Mouse (Mus musculus): ENCODE data around the gene Mfsd2b.
"Not testable (repeated sequence)": the region's sequence is repeated elsewhere in the genome, so short reads cannot be mapped to it uniquely, and the experiment has no call there.

Gene Mfsd2b

DNA sequence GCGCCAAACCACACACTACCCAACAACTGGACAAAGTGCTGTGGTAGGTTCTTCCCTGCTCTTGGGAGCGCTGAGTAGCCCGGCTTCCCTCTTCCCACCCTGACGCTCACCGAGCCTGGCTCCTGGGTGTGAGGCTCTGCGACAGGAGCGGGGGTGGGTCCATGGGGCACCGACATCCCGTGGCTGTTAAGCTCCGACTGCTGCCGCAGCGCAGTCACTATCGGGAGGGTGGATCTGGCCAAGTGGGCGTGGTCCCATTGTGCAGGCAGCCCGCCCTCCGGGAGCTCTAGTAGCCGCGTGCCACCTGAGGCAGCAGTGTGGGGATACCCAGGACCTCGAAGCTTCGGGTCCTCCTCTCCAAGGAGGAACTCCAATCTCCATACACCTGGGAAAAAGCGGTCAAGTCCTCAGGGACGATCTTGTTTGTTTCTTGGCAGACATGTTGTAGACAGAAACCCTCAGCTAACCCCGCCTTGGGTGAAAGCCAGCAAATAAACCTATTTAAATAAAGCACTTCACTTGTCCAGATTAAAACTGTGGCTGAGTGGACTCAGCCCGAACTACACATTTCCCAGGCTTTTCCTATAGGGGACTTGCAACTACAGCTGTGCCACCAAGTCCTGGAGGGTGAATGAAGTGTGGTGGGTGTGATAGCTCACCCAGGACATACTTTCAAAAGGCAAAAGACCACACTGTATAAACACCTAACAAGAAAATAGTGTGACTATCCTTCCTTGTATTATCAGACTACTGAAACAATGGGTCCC is at the start of gene Mfsd2b:
Mfsd2b (minus strand) TSS at position 199 of the 767 bp plus-strand sequence.
- in situ Hi-C loops (cut with MboI, MseI): no loop called here

DNA sequence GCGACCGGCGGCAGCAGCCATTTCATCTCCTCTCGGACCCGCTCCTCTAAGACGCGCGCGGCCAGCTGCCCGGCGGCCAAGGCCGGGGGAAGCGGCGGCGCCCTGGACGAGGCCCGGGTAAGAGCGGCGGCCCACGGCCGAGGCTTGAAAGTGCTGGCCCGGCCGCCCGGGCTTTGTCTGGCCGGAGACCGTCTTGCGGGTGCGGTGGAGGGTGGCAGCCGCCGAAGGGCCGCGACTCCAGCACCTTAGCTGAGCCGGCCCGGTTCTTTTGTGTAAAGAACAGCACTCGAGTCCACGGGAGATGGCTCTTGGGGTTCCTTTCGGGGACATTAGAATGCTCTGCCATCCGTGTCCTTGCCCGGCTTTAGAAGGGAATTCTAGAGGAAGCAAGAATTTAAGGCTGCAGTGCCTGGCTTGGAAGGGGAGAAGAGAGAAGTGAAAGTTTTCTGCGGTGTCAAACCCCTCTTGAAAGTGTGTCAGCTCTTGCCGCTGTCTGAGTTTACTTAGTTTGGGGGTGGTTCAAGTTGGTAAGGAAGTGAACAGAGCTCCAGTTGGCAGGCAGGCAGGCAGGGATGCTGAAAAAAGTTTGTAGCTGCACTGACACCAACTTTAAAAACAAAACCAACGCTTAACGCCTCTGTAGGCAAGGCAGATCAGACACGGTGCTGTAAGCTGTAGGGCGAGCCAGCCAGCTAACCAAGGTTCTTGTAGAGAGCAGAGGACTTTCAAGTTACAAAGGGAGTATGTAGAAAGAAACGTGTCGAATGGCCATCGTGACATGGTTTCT is 43.8 kb upstream of the Mfsd2b start:
- in situ Hi-C loops (cut with MboI, MseI): loop anchor here in 1 of 2 experiments (25.0 kb wide), 2 partner anchors 1356 to 1481 kb away; partner anchors contain the start of genes Asxl2 and Dtnb

DNA sequence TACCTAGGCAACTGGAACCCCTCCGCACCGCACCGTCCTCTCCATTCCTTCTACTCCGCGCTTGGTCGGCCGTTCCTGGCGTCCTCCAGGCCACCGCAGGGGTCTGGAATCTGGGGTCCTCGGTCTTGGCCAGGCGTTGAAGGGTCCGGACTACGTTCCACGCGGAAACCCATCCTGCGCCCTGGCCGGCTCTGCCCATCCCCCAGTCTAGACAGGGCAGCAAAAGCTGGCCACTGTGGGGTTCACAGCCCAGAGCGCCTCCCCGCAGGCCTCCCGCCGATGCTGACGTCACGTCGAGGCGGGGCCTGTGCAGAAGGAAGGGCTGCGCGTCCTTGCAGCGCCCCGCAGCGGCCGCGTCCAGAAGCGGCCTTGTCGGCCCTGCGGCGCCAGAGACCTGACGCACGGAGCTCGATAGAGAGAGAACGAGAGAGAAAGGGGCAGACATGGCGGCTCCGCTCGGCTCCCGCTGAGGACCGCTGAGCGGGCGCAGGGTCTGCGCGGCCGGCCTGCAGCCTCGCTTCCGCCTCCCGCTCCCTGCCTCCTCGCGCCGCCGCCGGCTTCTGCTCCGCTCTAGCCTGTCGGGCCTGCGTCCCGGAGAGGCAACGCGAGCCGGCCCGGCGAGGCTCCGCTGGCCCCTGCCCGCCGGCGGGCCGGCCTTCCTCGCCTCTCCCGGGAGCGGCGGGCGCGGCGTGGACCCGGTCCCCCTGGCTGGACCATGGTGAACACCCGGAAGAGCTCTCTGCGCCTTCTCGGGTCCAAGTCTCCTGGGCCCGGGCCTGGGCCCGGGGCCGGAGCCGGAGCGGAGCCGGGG is 43.0 kb upstream of the Mfsd2b start, which contains the start of gene Atad2b:
Atad2b (plus strand) TSS at position 360 of the 811 bp plus-strand sequence.
- in situ Hi-C loops (cut with MboI, MseI): loop anchor here in 1 of 2 experiments (25.0 kb wide), 2 partner anchors 1355 to 1480 kb away; partner anchors contain the start of genes Asxl2 and Dtnb

DNA sequence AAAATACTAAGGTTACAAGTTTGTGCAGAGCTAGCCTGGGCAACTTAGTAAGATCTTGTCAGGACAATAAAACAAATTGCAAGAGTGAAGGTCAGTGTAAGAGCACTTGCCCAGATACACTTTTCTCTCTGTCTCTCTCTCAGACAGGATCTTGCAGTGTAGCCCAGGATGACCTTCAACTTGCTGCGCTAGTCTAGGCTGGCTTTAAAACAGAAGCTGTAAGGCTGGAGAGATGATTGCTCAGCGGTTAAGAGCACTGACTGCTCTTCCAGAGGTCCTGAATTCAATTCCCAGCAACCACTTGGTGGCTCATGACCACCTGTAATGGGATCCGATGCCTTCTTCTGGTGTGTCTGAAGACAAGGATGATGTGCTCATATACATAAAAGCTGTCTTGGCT is 40.8 kb upstream of the Mfsd2b start:
- in situ Hi-C loops (cut with MboI, MseI): loop anchor here in 1 of 2 experiments (5.0 to 25.0 kb wide), 3 partner anchors 73 to 1478 kb away; partner anchors contain the start of genes Asxl2, Dtnb, Fkbp1b and Wdcp

GRCm38 (mm10) chr12:4914441-4914840 is 40.3 kb upstream of the Mfsd2b start:
- in situ Hi-C loops (cut with MboI, MseI): loop anchor here in 1 of 2 experiments (5.0 to 25.0 kb wide), 3 partner anchors 72 to 1477 kb away; partner anchors contain the start of genes Asxl2, Dtnb, Fkbp1b and Wdcp

DNA sequence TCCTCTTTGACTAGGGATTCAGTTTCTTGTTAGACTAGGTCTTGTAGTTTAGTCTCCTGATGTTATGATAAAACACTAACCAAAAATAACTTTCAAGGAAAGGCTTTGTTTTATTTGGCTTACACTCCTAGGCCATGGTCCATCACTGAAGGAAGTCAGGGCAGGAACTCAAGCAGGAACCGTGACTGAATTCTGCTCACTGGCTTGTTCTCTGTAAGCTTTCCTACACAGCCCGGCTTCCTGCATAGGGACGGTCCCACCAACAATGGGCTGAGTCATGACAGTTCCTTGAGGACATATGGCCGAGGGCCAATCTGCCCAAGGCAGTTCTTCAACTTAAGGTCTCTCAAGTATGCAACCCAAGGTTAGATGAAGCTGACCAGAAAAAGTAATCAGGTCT is 37.6 kb upstream of the Mfsd2b start:
- in situ Hi-C loops (cut with MboI, MseI): loop anchor here in 1 of 2 experiments (5.0 to 25.0 kb wide), 3 partner anchors 69 to 1474 kb away; partner anchors contain the start of genes Asxl2, Dtnb, Fkbp1b and Wdcp

- in situ Hi-C loops (cut with MboI, MseI): loop anchor here in 1 of 2 experiments (5.0 to 25.0 kb wide), 3 partner anchors 68 to 1473 kb away; partner anchors contain the start of genes Asxl2, Dtnb, Fkbp1b and Wdcp
These were observed 36.3 kb upstream of the Mfsd2b start for GRCm38 (mm10) chr12:4910496-4910895.

- in situ Hi-C loops (cut with MboI, MseI): loop anchor here in 1 of 2 experiments (25.0 kb wide), 2 partner anchors 1346 to 1471 kb away; partner anchors contain the start of genes Asxl2 and Dtnb
These were observed 34.2 kb upstream of the Mfsd2b start for GRCm38 (mm10) chr12:4908391-4908790.

DNA sequence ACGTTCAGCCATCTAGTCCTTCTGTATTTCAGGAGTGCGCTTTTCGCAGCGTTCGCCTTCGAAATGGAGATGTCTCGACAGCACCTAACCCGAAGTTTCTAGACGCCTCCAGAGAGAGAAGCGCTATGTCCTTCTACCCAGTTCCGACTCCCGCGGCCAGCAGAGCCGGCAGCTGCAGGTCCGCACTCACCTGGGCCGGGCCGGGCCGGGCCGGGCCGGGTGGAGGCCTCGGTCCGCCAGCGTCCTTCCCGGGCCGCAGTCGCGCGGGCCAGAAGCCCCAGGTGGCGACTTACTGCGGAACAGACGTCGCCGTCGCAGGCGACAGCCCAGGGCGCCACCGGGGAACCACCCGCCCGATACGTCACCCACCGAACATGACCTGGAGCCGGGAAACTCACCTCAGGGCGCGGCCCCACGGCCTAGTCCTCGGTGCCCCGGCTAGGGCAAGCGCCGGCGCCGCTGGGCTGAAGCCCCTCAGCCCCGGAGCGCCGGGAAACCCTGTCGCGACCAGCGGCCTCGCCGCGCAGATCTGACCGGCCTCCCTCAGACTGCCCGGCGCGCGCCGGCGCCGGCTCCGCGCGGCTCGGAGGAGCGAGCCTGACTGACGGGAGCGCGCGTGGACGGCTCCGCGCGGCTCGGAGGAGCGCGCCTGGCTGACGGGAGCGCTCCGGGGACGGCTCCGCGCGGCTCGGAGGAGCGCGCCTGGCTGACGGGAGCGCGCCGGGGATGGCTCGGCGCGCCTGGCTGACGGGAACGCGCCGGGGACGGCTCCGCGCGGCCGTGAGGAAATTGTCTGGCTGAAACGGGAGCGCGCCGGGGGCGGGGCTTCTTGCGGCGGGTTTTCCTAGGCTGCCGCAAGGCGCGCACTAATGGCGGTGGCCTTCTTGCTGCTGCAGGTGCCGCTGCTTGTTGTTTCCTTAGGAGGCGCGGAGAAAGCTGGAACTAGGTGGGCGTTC is 33.1 kb upstream of the Mfsd2b start, which contains the start of gene Ubxn2a:
Ubxn2a (minus strand) TSS at position 755 of the 956 bp plus-strand sequence.
- in situ Hi-C loops (cut with MboI, MseI): loop anchor here in 1 of 2 experiments (25.0 kb wide), 2 partner anchors 1345 to 1470 kb away; partner anchors contain the start of genes Asxl2 and Dtnb

DNA sequence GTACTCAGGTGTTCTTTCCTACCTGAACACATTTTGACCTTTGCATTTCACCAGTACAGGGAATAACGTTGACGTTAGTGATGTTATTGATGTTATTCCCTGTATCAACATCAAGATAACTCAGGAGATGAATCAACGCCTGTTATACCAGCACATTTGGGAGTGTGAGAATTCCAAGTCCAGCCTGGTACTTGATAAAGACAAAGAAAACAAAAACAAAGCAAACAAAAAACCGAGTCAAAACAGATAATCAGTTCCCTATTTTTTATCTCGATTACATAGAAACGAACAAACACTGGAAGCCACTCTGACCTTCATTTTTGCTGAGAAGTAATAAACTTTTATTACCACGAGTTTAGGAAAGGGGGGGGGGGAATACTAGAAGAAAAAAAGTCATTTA is 32.3 kb upstream of the Mfsd2b start:
- in situ Hi-C loops (cut with MboI, MseI): loop anchor here in 1 of 2 experiments (25.0 kb wide), 2 partner anchors 1344 to 1469 kb away; partner anchors contain the start of genes Asxl2 and Dtnb

DNA sequence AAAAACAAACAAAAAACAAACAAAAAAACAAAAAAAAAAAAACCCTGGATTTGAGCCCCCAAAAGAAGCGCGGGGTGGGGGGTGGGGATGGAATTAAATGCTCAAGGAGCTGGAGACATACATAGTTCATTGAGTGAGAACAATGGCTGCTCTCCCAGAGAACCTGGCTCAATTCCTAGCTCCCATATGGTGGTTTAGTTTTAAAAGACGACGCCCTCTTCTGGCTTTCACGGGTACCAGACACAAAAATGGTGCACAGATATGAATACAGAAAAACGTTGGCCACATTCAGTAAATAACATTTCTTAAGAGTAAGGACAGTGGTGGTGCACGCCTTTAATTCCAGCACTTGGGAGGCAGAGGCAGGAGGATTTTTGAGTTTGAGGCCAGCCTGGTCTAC is 31.8 kb upstream of the Mfsd2b start:
- in situ Hi-C loops (cut with MboI, MseI): loop anchor here in 1 of 2 experiments (25.0 kb wide), 2 partner anchors 1344 to 1469 kb away; partner anchors contain the start of genes Asxl2 and Dtnb

- in situ Hi-C loops (cut with MboI, MseI): no loop called here
These were observed 23.9 kb upstream of the Mfsd2b start for GRCm38 (mm10) chr12:4898024-4898423.

GRCm38 (mm10) chr12:4889891-4890290 is 15.7 kb upstream of the Mfsd2b start:
- in situ Hi-C loops (cut with MboI, MseI): no loop called here

- in situ Hi-C loops (cut with MboI, MseI): no loop called here
These were observed 15.1 kb upstream of the Mfsd2b start for GRCm38 (mm10) chr12:4889251-4889650.

GRCm38 (mm10) chr12:4888739-4889138 is 14.6 kb upstream of the Mfsd2b start:
- in situ Hi-C loops (cut with MboI, MseI): no loop called here

- in situ Hi-C loops (cut with MboI, MseI): not testable (repeated sequence)
These were observed 12.4 kb upstream of the Mfsd2b start for GRCm38 (mm10) chr12:4886581-4886980.

DNA sequence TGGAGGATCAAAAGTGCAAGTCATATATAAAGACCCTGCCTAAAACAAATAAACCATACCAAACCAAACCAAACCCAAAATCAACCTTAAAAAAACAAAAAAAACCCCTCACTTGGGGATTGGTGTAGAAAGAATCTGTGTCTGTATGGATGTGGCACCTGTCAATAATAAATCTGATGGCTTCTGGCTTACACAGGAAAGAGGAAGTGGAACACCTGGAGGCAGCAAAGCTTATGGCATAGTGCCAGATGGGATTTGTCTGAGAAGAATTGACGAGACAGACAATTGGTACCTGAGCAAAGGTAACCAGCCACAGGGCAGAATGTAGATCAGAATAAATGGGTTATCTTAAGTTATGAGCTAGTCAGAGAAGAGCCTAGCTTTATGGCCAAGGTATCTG is 10.9 kb upstream of the Mfsd2b start:
- in situ Hi-C loops (cut with MboI, MseI): no loop called here

- in situ Hi-C loops (cut with MboI, MseI): no loop called here
These were observed 7.9 kb upstream of the Mfsd2b start for GRCm38 (mm10) chr12:4882086-4882485.

GRCm38 (mm10) chr12:4879048-4879447 is 4.9 kb upstream of the Mfsd2b start:
- in situ Hi-C loops (cut with MboI, MseI): no loop called here
